Mouse (Mus musculus) megakaryocyte-erythroid progenitor cell, adult 5-6 weeks (primary cell): ENCODE measurements around the gene Sec61a2. TPM values are rescaled to one million over a fixed set of nuclear protein-coding genes. Genes with fewer than 3 reads are reported as not detected.

ENCODE experiments used
- ATAC-seq: replicated peaks from 2 replicates; pipeline ENCODE4 v1.8.0; 2016; ENCODE audit warnings: mild to moderate bottlenecking, inconsistent platforms; ENCODE audit not compliant: severe bottlenecking, poor library complexity, low FRiP score, low TSS enrichment
- total RNA-seq, 2 experiments: library from RNA; stranded (forward) in 1 of 2; stranded (reverse) in 1 of 2; fragments of 200-1000, 215-1000 nt in 1 of 2; fragments of >200 nt in 1 of 2; fragmentation: Nextera tagmentation in 1 of 2; gene quantifications; 2 replicates each; pipeline ENCODE4 v1.2.3; 2014 to 2017

The Sec61a2 gene
- total RNA-seq, 2 experiments from 2014 or later, result 15.2 to 51.5 TPM

GRCm38 (mm10) chr2:5894296-5894695 is 936 bp downstream of the Sec61a2 start:
- no peak for ATAC-seq

GRCm38 (mm10) chr2:5889412-5889811 is 5.8 kb downstream of the Sec61a2 start:
- no peak for ATAC-seq

- no peak for ATAC-seq
Observed at GRCm38 (mm10) chr2:5888865-5889264, 6.4 kb downstream of the Sec61a2 start.

GRCm38 (mm10) chr2:5877446-5877845 is 17.8 kb downstream of the Sec61a2 start:
- ATAC-seq, result no peak

- no peak for ATAC-seq
Observed at GRCm38 (mm10) chr2:5869746-5870145, 25.5 kb downstream of the Sec61a2 start.

- ATAC-seq, result no peak
Observed at GRCm38 (mm10) chr2:5867681-5868080, 27.6 kb downstream of the Sec61a2 start.

- ATAC-seq, result no peak
Observed at GRCm38 (mm10) chr2:5862834-5863233, 32.4 kb downstream of the Sec61a2 start, which contains the start of gene Gm13199. TSS of gene Gm13199 (minus strand) at chr2:5862934.

GRCm38 (mm10) chr2:5851866-5852265 is 43.4 kb downstream of the Sec61a2 start:
- ATAC-seq, result no peak

GRCm38 (mm10) chr2:5851116-5851515 is 44.1 kb downstream of the Sec61a2 start:
- ATAC-seq, result no peak

GRCm38 (mm10) chr2:5845826-5846225 is 49.4 kb downstream of the Sec61a2 start:
- ATAC-seq, result no peak

- ATAC-seq, result peak; percentile 98
Observed at GRCm38 (mm10) chr2:5844873-5845631, 50.2 kb downstream of the Sec61a2 start, which contains the start of the genes Nudt5 and Cdc123. TSS of gene Nudt5 (plus strand) at chr2:5845019. TSS of gene Cdc123 (minus strand) at chr2:5845164.

GRCm38 (mm10) chr2:5844181-5844872 is 50.9 kb downstream of the Sec61a2 start:
- peak; percentile 48 for ATAC-seq

- no peak for ATAC-seq
Observed at GRCm38 (mm10) chr2:5840815-5841214, 54.4 kb downstream of the Sec61a2 start.

- no peak for ATAC-seq
Observed at GRCm38 (mm10) chr2:5825265-5825913, 69.8 kb downstream of the Sec61a2 start.

- 0 out of 2 replicates have a peak, but pooled peaks have one; percentile 41 for ATAC-seq
Observed at GRCm38 (mm10) chr2:5824685-5825084, 70.5 kb downstream of the Sec61a2 start.

GRCm38 (mm10) chr2:5824213-5824612 is 71.0 kb downstream of the Sec61a2 start:
- ATAC-seq, result peak; percentile 73; the same call in 1 of the 2 replicates

- ATAC-seq, result no peak
Observed at GRCm38 (mm10) chr2:5822449-5822848, 72.8 kb downstream of the Sec61a2 start.

GRCm38 (mm10) chr2:5821264-5821663 is 74.0 kb downstream of the Sec61a2 start:
- no peak for ATAC-seq
